Mouse (Mus musculus): ENCODE data around the gene Dand5.

Dand5 gene

DNA sequence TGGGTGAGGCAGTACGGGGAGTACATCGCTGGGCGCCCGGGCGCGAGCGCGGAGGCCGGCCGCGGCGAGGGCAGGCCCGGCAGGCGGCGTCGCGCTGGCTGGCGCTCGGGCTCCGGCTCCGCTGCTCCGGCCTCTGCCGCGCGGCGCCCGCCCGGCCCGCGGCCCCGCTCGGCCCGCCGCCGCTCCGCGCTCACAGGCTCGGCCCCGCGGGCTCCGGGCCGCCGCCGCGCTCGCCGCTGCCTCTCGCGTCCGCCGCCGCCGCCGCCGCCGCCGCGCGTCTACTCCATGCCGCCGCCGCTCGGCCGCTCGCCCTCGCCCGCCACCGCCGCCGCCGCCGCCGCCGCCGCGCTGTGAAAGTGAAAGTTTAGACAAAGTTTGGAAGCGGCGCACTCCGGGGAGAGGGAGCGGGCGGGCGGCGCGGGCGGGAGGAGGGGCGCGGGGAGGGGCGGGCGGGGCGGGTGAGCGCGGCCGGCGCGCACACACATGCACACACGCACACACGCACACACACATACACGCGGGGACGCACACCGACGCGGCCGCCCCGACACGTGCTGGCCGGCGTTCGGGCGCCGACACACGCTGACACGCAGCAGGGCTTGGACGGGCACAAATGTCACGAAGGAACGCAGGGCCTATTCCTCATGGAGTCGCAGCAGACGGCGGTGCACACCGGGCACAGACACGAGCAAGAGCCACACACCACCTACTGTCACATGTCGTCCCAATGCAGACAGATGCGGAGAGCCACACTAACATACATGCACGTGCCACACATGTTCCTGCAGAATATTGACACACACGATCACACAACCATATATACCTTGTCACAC, 22.4 kb downstream of the Dand5 start, which contains the start of gene Nfix:
TSS of gene Nfix (minus strand) at position 346 of the 833 bp plus-strand sequence.
- DNase-seq (ENCODE audit: low read depth) = peak; percentile 62

DNA sequence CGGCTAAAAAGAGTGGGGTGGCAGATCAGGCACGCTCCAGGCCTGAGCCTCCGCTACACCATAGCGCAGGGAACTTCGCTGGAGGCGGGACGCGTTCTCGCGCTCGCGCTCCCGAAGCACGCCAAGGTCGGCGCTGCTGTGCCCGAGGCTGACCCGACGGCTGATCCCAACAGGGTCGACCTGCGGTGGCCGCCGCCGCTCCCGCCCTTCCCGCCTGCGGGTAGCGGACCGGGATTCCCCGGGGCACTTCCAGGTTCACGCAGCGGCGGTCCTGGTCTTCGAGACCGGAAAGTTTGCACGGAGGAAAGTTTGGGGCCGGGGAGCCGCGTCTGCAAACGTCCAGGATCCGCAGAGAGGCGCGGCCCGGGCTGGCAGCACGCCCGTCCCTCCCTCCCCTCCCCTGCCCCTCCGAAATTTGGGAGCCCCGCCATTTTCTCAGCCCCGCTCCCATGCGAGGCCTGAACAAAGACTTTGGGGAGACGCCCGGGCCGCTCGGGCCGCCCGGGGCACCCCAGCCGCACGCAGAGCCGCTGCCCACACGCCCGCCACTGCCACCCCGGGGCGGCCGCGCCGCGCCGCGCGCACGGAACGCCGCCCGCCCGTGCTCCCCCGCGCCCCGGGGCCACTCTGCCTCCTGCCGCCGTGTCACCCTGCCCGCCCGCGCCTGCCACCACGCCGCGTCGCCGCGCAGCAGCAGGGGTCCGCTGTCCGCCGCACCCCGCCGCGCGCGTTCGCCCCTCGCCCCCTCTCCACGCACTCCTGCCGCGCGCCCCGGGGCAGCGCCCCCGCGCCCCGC, 23.3 kb downstream of the Dand5 start:
- DNase-seq (ENCODE audit: low read depth) = peak; percentile 25

DNA sequence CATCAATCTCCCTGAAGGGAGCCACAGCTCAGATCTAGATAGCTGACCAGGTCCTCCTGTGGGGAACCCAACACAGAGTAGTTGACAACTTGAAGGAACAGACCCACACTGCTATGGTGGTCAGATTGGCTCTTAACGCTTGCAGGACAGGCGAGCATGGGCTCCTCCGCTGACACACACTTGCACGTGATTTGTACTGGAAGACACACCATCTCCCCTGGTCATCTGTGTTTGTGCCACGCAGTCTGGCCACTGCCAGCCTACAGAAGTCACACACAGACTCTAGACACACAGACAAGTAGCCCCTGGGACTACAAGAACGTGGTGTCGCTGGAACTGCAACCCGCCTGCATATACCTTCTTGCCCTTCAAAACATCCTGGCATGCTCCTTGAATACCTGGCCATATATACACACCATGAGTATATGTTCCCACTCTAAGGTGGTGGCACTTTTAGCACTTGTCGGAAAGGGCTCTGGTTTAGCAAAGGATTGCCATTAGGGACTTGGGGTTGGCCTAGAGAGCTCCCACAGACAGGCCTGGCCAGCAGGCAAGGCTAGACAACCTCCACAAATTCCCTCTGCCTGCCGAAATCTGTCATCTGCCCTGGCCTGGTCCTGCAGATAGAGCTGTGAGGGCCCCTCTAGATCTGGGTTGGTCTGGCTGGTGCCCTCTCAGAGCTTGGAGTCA, 24.0 kb downstream of the Dand5 start:
- DNase-seq (ENCODE audit: low read depth) = peak; percentile 20

DNA sequence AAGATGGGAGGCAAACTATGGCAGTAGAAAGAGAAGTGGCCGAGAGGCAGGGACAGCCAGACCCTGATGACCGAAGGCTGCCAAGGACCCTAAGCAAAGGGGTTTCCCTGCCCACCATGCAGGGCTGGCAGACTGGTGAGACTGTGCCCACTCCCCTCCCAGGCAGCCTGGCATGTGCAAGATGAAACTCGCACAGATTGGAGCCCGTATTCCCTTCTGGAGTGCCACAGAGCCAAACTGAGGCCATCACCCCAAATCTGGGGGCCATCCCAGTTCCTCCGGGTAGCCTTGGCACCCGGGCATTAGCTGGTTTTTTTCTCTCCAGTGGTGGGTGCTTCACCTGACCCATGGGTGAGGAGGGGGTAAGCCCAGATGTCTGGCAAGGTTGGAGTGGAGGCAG, 24.7 kb downstream of the Dand5 start:
- no peak for DNase-seq (ENCODE audit: low read depth)

GRCm38 (mm10) chr8:84797256-84797797, 25.3 kb downstream of the Dand5 start:
- DNase-seq (ENCODE audit: low read depth) = no peak

DNA sequence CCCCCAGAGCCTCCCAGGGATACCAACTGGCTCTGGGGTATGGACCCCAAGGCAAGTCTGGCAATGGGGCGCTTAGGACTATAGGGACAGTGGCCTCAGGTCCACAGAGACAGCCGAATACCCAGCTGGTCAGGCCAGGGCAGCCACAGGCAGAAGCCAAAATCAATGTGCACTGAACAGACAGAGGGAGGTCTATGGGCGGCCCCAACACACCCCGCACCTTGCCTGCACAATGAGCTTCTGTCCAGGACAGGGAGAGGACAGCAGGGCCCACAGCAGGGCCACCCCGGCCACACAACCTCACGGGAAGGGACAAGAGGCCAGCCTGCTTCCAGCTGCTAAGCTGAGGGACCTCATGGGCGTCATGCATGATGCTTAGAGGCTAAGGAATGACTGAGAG, 28.1 kb downstream of the Dand5 start:
- DNase-seq (ENCODE audit: low read depth) = no peak

DNA sequence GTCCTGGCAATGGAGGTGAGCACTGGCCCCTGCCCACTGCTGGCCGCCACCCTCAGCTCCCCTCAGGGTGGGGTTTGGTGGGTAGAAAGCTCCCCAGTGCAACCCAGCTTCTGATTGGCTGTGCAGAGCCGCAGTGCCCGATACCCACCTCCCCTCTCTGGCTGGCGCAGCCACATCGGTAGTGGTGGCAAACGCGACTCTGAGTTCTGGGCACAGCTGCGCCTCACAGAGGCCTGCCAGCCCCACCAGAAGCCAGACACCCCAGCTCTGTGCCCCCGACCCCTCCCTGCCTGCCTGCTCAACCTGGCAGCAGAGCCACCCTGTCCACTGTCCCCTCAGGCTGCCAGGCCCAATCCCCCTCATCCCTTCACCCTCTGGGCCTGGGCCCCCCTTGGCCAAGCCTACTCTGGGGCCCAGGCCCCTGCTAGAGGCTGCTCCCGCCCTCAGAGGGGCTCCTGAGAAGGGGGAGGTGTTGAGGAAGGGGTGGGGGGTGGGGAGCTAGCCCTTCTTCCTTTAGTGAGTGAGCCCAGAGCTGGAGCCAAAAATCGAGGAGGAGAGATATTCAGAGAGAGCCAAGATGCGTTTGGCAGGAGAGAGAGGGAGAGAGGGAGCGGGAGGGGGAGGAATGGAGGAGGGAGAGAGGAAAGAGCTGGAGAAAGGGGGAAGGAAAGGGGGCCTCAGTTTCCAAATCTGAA, 28.7 kb downstream of the Dand5 start:
- no peak for DNase-seq (ENCODE audit: low read depth)

DNA sequence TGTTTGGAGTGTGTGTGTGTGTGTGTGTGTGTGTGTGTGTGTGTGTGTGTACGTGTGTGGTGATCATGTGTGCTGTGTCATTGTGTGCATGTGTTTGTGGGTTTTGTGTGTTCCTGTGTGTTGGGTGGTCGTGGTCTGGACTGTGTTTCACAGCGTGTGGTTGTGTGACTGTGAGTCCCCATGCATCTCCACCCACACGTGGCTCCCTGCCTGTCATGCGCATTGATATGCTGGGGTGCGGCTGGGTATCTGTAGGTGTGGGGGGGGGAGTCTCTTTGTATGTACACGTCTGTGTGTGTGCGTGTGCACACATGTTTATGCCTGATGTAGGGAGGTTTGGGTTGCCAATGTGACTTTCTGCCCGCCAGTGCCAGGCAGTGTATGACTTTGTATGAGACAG, 29.5 kb downstream of the Dand5 start:
- DNase-seq (ENCODE audit: low read depth) = no peak

GRCm38 (mm10) chr8:84792429-84792947, 30.1 kb downstream of the Dand5 start:
- DNase-seq (ENCODE audit: low read depth) = no peak

DNA sequence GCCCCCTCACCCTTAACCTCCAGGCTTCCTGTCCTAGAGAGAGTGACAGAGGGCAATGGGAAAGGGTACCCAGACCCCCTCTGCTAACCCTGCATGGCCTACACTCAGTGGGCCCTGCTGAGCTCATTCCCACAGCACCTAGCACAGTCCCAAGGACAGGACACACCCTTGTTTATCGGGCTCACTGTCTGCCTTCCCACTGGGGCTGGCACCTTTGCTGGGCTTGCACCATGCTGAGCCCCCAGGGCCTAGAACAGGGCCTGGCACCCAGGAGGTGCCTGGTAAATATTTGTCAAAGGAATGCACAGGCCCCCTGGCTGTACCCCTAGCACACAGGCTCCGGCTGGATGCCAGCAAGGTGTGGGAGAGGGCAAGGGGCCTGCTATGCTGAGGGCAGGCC, 32.1 kb downstream of the Dand5 start:
- DNase-seq (ENCODE audit: low read depth) = no peak

GRCm38 (mm10) chr8:84789855-84790486, 32.7 kb downstream of the Dand5 start:
- no peak for DNase-seq (ENCODE audit: low read depth)

DNA sequence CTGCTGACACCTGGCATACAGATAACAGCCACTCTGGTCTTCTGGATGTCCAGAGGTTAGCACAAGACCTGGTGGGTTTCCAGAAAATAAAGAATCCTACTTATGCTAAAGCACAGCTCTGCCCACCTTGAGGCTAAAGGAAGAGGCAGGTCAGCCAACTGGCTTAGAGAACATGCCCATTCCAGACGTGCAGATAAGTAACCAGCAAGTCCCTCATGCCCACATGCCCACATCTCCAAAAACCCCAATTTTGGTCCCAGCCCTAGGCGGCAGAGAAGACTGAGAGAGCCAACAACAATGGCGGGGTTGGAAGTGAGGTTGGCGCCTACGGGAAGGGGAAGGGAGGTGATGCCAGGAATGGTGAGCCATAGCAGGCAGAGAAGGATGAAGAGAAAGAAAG, 33.3 kb downstream of the Dand5 start:
- no peak for DNase-seq (ENCODE audit: low read depth)

- no peak for DNase-seq (ENCODE audit: low read depth)
Measured at GRCm38 (mm10) chr8:84788896-84789295, 33.7 kb downstream of the Dand5 start.

DNA sequence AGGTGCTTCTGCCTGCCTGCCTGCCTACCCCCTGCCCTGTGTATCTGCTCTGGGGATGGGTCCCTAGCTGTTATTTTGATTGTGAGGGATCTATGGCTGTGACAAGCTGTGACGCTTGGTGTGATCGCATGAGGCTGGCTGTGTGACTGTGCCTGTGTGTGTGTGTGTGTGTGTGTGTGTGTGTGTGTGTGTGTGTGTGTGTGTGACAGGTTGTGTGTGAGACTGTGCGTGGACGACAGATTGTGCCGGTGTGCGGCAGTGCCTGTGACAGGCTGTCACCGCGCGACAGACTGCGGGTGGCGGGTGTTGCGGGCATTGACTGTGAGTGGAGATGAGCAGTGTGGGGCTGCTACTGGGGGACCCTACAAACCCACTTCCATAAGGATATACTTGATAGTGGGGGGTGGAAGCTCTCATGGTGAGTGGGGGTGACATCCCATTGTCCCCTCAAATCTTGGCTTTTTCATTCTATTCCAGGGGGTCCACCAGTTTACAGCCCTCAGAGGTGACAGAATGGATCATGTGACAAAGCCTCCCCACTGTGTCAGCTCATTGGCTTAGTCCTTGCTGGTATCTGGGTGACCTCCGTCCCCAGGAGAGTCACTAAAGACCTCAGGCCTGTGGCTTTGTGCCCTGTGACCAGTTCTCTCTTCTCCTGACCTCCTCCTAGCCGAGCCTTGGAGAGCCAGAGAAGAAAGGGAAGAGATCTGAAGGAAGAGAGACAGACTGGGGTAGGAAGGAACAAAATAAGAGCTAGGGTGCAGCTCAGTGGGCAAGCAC, 34.9 kb downstream of the Dand5 start:
- DNase-seq (ENCODE audit: low read depth) = no peak

DNA sequence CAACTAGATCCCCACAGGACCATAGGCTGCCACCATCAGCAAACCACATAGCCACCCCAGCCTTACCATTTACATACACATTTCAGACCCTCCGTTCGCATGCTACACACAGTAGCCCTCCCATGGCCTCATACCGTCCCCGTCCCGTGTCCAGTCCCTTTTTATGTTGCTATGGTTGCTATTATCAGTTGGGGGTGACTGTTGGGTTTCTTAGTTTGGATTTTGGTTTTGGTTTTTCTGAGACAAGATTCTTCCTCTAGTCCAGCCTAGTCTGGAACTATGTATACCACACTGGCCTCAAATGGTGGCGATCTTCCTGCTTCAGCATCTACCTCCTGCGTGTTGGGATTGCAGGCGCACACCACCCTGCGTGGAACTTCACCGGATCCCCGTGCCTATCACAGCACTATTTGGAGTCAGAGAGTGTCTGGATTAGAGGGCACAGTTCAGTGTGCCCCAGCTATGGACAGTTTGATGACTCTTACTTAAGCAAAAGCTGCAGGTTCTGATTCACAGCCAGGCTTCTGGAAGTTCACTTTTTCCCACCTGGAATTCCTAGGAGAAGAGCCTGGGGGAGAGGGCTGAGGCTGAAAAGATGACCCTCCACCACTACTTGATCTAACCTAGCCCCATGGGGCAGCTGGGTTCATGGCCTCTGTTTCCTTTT, 35.7 kb downstream of the Dand5 start:
- no peak for DNase-seq (ENCODE audit: low read depth)

DNA sequence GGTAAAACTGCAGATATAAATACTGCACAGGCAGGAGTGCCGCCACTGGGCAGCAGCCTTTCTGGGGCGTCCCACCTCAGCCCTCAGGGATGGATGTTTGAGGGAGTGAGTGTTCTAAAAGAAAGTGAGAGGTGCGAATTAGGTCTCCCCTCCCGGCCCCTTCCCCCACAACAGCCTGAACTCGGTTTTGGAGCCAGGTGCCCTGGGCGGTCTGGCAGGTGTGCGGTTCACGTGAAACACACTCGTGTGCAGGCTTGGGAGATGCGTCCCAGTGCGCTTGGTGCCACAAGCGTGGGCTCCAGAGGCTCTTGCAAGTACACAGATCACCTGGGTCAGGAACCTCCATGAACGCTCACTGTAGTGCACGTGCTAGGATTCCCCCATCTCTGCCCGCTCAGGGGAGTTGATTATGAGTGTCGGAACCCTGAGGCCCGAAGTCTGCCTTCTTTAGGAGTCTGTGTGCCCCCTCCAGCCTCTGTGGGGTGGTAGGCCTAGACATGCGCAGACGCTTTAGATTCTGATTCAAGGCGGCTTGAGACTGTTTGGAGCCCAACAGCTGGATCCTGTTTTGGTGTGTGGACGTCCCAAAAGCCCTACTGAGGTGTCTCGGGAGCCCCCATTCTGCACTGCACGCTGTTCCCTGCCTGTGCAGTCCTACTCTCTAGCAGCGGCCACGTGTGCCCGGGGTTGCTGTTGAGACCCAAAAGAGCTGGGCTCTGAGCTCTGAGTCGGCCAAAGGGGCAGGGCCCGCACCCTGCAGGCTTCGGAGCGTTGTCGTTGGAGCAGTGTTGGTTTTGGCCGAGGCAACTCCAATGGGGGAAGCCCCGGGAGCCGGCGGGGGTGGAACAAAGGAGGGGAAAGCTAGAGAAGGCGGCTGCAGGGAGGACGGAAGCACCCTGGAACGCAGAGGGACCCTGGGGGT, 36.6 kb downstream of the Dand5 start:
- no peak for DNase-seq (ENCODE audit: low read depth)

GRCm38 (mm10) chr8:84785506-84785755, 37.2 kb downstream of the Dand5 start:
- no peak for DNase-seq (ENCODE audit: low read depth)

DNA sequence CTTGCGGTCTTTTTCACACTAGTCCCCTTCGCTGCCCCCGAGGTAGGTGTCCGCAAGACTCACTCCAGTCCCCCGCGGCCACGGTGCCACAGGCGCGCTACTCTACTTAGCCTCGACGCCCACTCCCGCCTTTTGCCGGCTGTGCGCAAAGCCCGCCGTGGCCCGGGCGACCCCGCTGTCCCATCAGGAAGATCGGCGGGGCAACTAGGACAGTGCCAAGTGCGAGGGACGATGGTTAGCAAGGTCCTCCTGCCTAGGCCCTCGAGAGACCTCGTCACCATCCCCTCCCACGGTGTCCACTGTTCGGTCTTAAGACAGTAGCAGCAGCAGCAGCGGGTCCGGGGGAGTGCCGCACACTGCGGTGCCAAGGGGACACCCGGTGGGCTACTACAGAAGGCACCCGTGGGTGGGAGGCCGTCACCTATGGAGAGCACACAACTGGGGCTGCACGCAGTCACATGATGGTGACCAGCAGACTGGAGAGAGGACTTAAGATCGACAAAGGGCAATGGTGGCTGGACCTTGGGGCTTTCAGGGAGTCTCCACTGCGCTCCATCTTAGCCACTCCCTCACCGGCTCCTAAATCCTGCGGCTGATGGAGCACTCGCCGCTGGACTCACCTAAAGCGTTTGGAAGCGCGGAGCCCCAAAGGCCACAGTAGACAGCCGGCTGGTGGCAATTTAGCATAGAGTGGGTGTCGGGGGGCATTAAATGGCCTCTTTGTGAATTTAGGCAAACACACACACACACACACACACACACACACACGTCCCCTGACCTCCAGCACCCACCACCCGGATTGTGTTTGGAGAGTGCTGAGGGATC, 37.7 kb downstream of the Dand5 start:
- no peak for DNase-seq (ENCODE audit: low read depth)
